Mouse (Mus musculus) kidney, adult 2 months (tissue): ENCODE measurements around the gene Rnf31. TPM values are rescaled to one million over a fixed set of nuclear protein-coding genes. Genes with fewer than 3 reads are reported as not detected.

Experiments
- DNase-seq: peaks from one replicate; pipeline ENCODE4 v3.0.0; 2021
- H3K27ac ChIP-seq: fragments of 200-500 bp; 2 replicates; pipeline ENCODE4 v1.5.1; 2012; ENCODE audit warnings: low read depth, low read length, control low read depth, inconsistent platforms; ENCODE audit not compliant: insufficient read depth
- H3K27me3 ChIP-seq: fragments of 200-500 bp; replicated peaks from 2 replicates; pipeline ENCODE4 v1.6.1; 2012; ENCODE audit warnings: mild to moderate bottlenecking, moderate library complexity, low read length, inconsistent platforms; ENCODE audit not compliant: control insufficient read depth, insufficient read depth
- H3K36me3 ChIP-seq: fragments of 200-500 bp; 2 replicates; pipeline ENCODE4 v1.6.1; 2012; ENCODE audit warnings: mild to moderate bottlenecking, moderate library complexity, low read length, inconsistent platforms; ENCODE audit not compliant: control insufficient read depth, insufficient read depth
- H3K4me1 ChIP-seq: fragments of 200-500 bp; 2 replicates; pipeline ENCODE4 v1.6.1; 2011; ENCODE audit warnings: low read length; ENCODE audit not compliant: control insufficient read depth, insufficient read depth
- H3K4me3 ChIP-seq: fragments of 200-500 bp; 2 replicates; pipeline ENCODE4 v1.5.1; 2011; ENCODE audit warnings: mild to moderate bottlenecking, low read depth, low read length, control low read depth; ENCODE audit not compliant: insufficient read depth
- CTCF ChIP-seq: fragments of 200-500 bp; conservative IDR thresholded peaks from 2 replicates; pipeline ENCODE4 v1.5.1; 2011; ENCODE audit warnings: low read depth, mild to moderate bottlenecking, control low read depth, low read length, moderate library complexity, mixed read lengths; ENCODE audit not compliant: insufficient read depth, insufficient read length
- POLR2A ChIP-seq: fragments of 200-500 bp; IDR thresholded peaks from one replicate; pipeline ENCODE4 v1.6.1; 2011; ENCODE audit warnings: low read depth, low read length, control low read depth
- WGBS: fragments of 180-500 bp; shearing (Covaris S2); methylation state at CpG from one replicate; pipeline ENCODE4 v1.1.7; 2018; 5-methylcytosine and 5-hydroxymethylcytosine counted together
- polyA plus RNA-seq: library from polyadenylated mRNA; depleted of rRNA; stranded (reverse); fragments of >200 nt; gene quantifications from 2 replicates; pipeline ENCODE4 v1.2.3, GENCODE M21; 2012

Rnf31 gene
- polyA plus RNA-seq, 1 experiment = 27.6 TPM

- H3K36me3 ChIP-seq = peaks cover 4% of the 10 kb centered on the region
- H3K27me3 ChIP-seq = no peaks in the 10 kb centered on the region
- no peak for TF ChIP-seq POLR2A
- TF ChIP-seq CTCF = no peak
- WGBS = under 1% methylated on average over 22 of the region's 22 CpGs
- peak within 1 kb of the TSS; percentile 99 for H3K27ac ChIP-seq
- H3K4me1 ChIP-seq = no peaks in the 10 kb centered on the region; the same call in 1 of the 2 replicates
- DNase-seq = peak; percentile 98
- peak within 1 kb of the TSS; percentile 89 for H3K4me3 ChIP-seq
These were observed 669 bp upstream of the Rnf31 start, which contains the start of gene Psme2 for GRCm38 (mm10) chr14:55590748-55591330. TSS of gene Psme2 (minus strand) at chr14:55591113.

GRCm38 (mm10) chr14:55592226-55592625 is 718 bp downstream of the Rnf31 start:
- Histone ChIP-seq H3K4me1 (no peaks in the 10 kb centered on the region), H3K4me3 (peak overlapping the region; percentile 89), H3K27ac (peak overlapping the region; percentile 96), H3K27me3 (no peaks in the 10 kb centered on the region), H3K36me3 (peaks cover 9% of the 10 kb centered on the region)
- TF ChIP-seq CTCF (no peak), POLR2A (no peak)
- 1% methylated on average over 16 of the region's 16 CpGs for WGBS
- no peak for DNase-seq

- H3K36me3 ChIP-seq = peaks cover 9% of the 10 kb centered on the region
- DNase-seq = peak; percentile 28
These were observed 4.7 kb downstream of the Rnf31 start for GRCm38 (mm10) chr14:55596036-55596690.

GRCm38 (mm10) chr14:55598521-55599390 is 7.2 kb downstream of the Rnf31 start:
- WGBS = 91% methylated on average over 21 of the region's 21 CpGs
- TF ChIP-seq POLR2A = no peak
- no peak for TF ChIP-seq CTCF
- peaks cover 10% of the 10 kb centered on the region for H3K36me3 ChIP-seq
- H3K4me3 ChIP-seq = no peak overlapping the region
- DNase-seq = no peak
- H3K27me3 ChIP-seq = no peaks in the 10 kb centered on the region
- 0 out of 2 replicates have a peak, but pooled peaks cover 3% of the 10 kb centered on the region for H3K4me1 ChIP-seq
- H3K27ac ChIP-seq = no peak overlapping the region

More at GRCm38 (mm10) chr14:55596036-55596690, 4.7 kb downstream of the Rnf31 start:
- Histone ChIP-seq H3K4me1 (no peaks in the 10 kb centered on the region), H3K27ac (no peak overlapping the region), H3K4me3 (no peak overlapping the region), H3K27me3 (no peaks in the 10 kb centered on the region)
- 84% methylated on average over 13 of the region's 13 CpGs for WGBS
- no peak for TF ChIP-seq POLR2A
- no peak for TF ChIP-seq CTCF

- Histone ChIP-seq H3K27ac (peak within 1 kb of the TSS; percentile 97), H3K27me3 (no peaks in the 10 kb centered on the region), H3K36me3 (peaks cover 4% of the 10 kb centered on the region; the same call in 1 of the 2 replicates), H3K4me3 (peak within 1 kb of the TSS; percentile 68), H3K4me1 (peaks cover 6% of the 10 kb centered on the region; the same call in 1 of the 2 replicates)
- TF ChIP-seq CTCF = no peak
- no peak for TF ChIP-seq POLR2A
- DNase-seq = no peak
- 62% methylated on average over 7 of the region's 7 CpGs for WGBS
These were observed 11.7 kb downstream of the Rnf31 start, which contains the start of gene Irf9 for GRCm38 (mm10) chr14:55603271-55603632. TSS of gene Irf9 (plus strand) at chr14:55603571.

GRCm38 (mm10) chr14:55603633-55604576 is 12.4 kb downstream of the Rnf31 start:
- Histone ChIP-seq H3K27ac (peak overlapping the region; percentile 97), H3K36me3 (peaks cover 10% of the 10 kb centered on the region)
- peak; percentile 95 for TF ChIP-seq CTCF
- TF ChIP-seq POLR2A = peak; percentile 40

More at GRCm38 (mm10) chr14:55603633-55604576, 12.4 kb downstream of the Rnf31 start:
- peak overlapping the region; percentile 68 for H3K4me3 ChIP-seq
- H3K4me1 ChIP-seq = peaks cover 6% of the 10 kb centered on the region; the same call in 1 of the 2 replicates
- peak; percentile 98 for DNase-seq
- H3K27me3 ChIP-seq = no peaks in the 10 kb centered on the region
- 6% methylated on average over 19 of the region's 19 CpGs for WGBS
